Mouse (Mus musculus) lung, adult 2 months (tissue): ENCODE results near the gene Slc5a10. TPM values are rescaled to one million over a fixed set of nuclear protein-coding genes. Genes with fewer than 3 reads are reported as not detected.
A peak's percentile ranks its signal among the peaks of the same experiment; 100 is the strongest.

Experiments
- DNase-seq: peaks from one replicate; pipeline ENCODE4 v3.0.0; 2022
- H3K4me1 ChIP-seq: fragments of 200-500 bp; 2 replicates; pipeline ENCODE4 v1.6.1; 2011; ENCODE audit warnings: low read length; ENCODE audit not compliant: control insufficient read depth, insufficient read depth
- H3K4me3 ChIP-seq: fragments of 200-500 bp; replicated peaks from 2 replicates; pipeline ENCODE3; 2011; ENCODE audit warnings: low read depth, mild to moderate bottlenecking, control low read depth, low read length; ENCODE audit errors: extremely low read depth
- CTCF ChIP-seq: fragments of 200-500 bp; IDR thresholded peaks from 2 replicates; pipeline ENCODE4 v1.5.1; 2011; ENCODE audit warnings: mild to moderate bottlenecking, low read length, control low read depth; ENCODE audit not compliant: insufficient read depth
- POLR2A ChIP-seq: fragments of 200-500 bp; IDR thresholded peaks from 2 replicates; pipeline ENCODE4 v1.6.1; 2011; ENCODE audit warnings: low read depth, mild to moderate bottlenecking, control low read depth, low read length, borderline replicate concordance; ENCODE audit errors: extremely low read depth
- WGBS: fragments of 180-500 bp; shearing (Covaris S2); methylation state at CpG from one replicate; pipeline ENCODE4 v1.1.7; 2018; 5-methylcytosine and 5-hydroxymethylcytosine counted together
- polyA plus RNA-seq: library from polyadenylated mRNA; depleted of rRNA; stranded (reverse); fragments of >200 nt; gene quantifications from 2 replicates; pipeline ENCODE4 v1.2.3, GENCODE M21; 2012

Slc5a10 gene
- polyA plus RNA-seq, 1 experiment: not detected

DNA sequence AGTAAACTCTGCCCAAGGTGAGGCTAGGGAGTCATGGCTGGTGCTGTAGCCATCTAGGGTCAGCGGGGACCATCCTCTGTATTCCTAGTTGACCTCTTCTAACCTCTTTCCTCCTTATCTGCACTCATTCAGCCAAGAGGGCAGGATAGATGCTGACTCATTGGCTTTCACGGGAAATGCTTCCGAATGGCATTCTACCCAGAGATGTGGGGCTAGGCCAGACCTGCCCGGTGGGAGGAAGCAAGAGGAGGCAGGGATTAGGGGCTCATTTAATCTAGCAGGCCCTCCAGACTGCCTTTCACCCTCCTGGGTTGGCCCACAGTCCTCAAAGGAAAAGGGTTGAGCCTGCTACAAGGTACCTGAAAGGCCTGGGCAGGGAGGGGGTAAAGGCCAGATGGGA, 14.4 kb downstream of the Slc5a10 start:
- Histone ChIP-seq H3K4me3 (no peak overlapping the region), H3K4me1 (no peaks in the 10 kb centered on the region)
- DNase-seq: no peak
- TF ChIP-seq POLR2A (no peak), CTCF (no peak)
- WGBS: 57% methylated on average over 4 of the region's 4 CpGs

DNA sequence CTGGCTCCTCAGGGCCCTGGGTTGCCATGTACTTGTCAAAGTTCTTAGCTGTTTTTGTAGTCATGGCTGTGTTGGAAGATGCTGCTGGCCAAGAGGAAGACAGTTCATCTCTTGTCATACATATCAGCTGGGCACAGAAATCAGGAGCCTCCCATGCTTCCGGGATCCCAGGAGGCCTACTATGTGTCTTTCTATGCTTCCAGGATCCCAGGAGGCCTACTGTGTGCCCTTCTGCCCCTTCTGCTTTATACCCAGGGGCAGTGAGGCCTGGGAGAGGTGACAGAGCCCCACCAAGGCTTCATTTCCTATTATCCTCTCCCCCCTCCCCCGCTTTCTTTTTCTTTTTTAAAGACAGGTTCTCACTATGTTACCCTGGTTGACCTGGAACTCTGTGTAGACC, 15.0 kb downstream of the Slc5a10 start:
- Histone ChIP-seq H3K4me3 (no peak overlapping the region), H3K4me1 (no peaks in the 10 kb centered on the region)
- 87% methylated on average over 2 of the region's 2 CpGs for WGBS
- TF ChIP-seq POLR2A: no peak
- TF ChIP-seq CTCF: no peak
- DNase-seq: no peak

DNA sequence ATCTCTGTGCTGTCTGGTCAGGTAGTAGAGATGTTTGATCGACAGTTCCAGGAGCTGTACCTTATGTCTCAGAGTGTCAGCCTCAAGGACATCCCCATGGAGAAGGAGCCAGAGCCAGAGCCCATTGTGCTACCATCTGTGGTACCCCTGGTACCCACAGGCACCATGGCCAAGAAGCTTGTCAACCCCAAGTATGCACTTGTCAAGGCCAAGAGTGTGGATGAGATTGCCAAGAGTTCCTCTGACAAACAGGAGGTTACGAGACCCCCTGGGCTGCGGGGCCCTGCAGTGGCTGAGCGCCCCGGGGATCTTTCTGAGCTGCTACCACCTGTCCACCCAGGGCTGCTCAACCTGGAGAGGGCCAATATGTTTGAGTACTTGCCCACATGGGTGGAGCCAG, 18.1 kb downstream of the Slc5a10 start:
- no peak for DNase-seq
- WGBS: 94% methylated on average over 5 of the region's 5 CpGs
- TF ChIP-seq CTCF (no peak), POLR2A (no peak)
- Histone ChIP-seq H3K4me1 (no peaks in the 10 kb centered on the region), H3K4me3 (no peak overlapping the region)

DNA sequence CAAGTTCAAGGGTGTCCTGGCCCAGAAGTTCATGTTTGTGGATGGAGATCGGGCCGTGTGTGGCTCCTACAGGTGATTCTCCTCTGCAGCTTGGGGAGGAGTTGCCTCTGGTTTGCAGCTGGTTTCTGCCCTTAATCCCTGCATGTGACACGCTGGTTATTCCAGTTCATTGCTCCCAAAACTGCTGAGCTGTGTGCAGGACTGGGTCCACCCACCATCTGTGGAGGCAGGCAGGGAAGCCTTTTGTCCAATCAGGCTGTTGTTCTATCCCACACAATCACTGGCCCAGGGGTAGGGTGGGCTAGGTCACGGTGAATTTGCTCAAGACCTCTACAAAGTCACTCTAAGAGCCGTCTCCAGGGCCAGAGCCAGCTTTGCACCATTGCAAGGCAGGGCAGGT, 18.9 kb downstream of the Slc5a10 start:
- no peaks in the 10 kb centered on the region for H3K4me1 ChIP-seq
- no peak for TF ChIP-seq CTCF
- H3K4me3 ChIP-seq: no peak overlapping the region
- WGBS: 80% methylated on average over 5 of the region's 5 CpGs
- no peak for DNase-seq

DNA sequence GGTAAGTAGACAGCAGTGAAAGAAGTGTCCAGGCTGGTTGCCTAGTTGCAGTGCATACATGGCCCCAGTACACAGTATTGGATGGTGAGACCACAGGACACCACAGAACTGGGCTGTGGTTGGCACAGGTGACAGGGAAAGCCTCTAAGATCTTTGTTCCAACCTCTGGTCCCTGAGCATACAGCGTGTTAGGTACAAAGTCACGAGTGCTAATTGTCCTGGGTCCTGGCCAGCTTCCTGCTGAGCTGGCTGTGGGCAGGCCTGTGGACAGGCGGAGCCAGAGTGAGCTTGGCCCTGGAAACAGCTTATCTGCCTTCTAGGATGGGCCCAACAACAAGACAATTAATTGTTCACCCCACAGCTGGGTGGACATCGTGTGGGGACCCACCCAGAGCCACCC, 20.7 kb downstream of the Slc5a10 start:
- peak; percentile 24 for DNase-seq
- WGBS: 26% methylated on average over 4 of the region's 4 CpGs
- Histone ChIP-seq H3K4me3 (no peak overlapping the region), H3K4me1 (no peaks in the 10 kb centered on the region)
- TF ChIP-seq CTCF (no peak), POLR2A (no peak)

DNA sequence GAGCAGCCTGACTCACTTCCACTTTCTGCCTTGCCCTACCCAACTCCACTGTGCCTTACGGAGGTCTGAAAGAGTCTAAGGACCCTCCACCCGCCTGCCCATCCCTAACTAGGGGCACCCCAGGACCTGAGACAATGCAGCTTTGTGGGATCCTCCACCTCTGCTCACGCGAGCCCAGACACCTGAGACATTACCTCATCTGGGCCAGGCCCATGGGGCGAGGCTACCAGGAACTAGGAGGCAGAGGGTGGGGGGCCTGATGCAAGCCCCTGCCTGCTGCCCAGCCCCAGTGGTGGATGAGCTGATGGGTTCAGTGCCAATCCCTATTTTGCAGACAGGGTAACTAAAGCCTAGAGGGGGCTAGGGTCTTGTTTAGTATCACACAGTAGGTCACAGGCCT, 21.2 kb downstream of the Slc5a10 start:
- TF ChIP-seq POLR2A (no peak), CTCF (no peak)
- DNase-seq: no peak
- Histone ChIP-seq H3K4me1 (no peaks in the 10 kb centered on the region), H3K4me3 (no peak overlapping the region)
- WGBS: 85% methylated on average over 5 of the region's 5 CpGs

DNA sequence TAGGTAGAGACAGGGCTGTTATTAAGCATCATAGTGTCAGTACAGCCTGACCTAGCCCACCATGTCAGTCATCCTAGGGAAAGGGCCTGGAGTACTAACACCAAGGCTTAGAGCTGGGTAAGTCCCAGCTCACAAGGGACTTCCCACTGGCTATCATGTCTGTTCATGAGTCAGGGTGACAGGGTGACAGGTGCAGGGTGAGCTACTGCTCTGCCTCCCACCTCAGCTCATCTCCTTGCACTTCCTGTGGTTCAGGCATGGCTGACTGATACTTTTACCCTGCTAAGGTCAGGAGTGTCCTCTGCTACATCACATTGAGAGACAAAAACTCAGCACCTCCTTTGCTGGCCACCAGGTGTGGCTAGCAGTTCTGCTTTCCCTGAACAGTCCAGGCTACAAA, 21.8 kb downstream of the Slc5a10 start:
- DNase-seq: no peak
- TF ChIP-seq CTCF (no peak), POLR2A (no peak)
- Histone ChIP-seq H3K4me3 (no peak overlapping the region), H3K4me1 (no peaks in the 10 kb centered on the region)

DNA sequence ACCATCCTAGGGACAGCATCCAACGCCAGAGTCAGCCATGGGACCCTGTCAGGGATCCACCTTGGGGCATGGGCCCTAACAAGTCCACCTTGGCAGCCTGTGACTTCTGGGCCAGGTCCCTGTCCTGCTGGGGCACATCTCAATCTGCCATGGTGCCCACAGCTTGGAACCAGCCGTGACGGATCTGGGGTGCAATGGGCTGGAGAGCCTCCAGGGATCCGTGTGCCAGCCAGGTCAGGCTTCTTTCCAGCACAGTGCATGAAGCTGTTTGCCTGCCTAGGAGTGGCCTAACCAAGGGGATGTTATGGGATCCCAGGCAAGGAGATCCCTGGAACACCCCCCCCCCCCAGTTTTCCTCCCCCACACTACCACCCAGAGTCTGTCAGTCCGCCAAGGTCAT, 27.6 kb downstream of the Slc5a10 start:
- TF ChIP-seq POLR2A (no peak), CTCF (no peak)
- Histone ChIP-seq H3K4me3 (no peak overlapping the region), H3K4me1 (no peaks in the 10 kb centered on the region)
- 91% methylated on average over 5 of the region's 5 CpGs for WGBS
- DNase-seq: no peak

DNA sequence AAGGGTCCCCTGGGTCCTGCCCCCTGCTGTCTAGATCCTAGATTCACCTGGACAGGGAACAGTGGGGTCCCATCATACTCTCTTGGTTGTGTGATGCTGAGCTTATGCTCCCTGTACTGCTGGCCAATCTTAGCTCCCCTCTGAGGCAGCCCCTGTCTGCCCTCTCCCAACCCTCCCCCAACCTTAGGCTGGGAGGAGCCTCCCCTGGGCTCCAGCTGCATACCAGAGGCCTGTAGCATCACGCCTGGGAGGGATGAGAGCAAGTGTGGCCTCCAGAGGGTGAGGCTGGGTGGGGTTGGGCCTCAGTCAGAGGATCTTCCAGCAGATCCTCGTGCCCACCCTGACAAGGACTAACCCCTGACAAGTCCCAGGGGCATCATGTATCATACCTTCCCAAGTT, 33.0 kb downstream of the Slc5a10 start:
- H3K4me3 ChIP-seq: no peak overlapping the region
- WGBS: 70% methylated on average over 2 of the region's 2 CpGs
- DNase-seq: no peak
- H3K4me1 ChIP-seq: peaks cover 4% of the 10 kb centered on the region; the same call in 1 of the 2 replicates
- TF ChIP-seq POLR2A (no peak), CTCF (no peak)

DNA sequence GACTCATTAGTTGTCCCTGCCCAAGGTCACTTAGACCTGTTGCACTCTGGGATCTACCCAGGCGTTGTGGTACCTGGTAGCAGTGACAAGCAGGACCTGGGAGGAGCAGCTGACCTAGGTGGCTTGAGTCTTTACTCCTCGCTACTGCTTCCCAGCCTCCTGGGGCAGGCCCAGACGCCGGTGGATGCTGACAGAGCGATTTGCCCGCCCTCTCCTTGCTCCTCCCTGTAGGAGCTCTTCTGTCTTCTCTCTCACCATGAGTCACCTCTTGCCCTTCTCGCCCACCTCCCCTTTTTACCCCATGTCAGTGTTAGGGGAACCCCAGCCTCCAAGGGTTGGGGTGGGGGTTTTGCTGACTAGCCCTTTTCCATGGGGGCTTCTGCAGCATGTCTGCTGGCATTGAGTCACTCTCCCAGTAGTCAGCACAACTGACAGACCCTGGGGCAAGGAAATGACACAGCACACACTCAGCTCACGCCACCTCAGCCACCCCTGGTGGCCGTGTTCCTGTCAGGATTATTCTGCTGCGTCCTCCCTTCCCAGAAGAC, 33.6 kb downstream of the Slc5a10 start:
- DNase-seq: no peak

DNA sequence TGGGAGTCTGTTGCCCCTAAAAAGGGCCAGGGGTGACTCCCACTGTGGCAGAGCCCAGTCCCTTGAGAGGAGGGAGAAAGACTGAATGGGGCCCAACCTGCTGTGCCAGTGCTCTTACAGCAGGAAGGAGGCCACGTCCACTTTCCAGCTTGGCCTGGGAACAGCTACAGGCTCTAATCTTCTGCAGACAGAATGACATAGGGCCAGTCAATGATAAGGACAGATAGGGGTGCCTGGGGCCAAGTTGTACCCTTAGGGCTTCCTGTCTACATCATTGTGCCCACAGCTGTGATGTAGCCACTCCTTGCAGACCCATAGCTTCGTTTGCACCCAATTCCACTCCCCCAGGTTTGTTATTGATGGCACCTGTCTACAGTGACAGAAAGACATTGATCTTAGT, 34.5 kb downstream of the Slc5a10 start:
- no peak for DNase-seq
- no peak overlapping the region for H3K4me3 ChIP-seq
- peaks cover 4% of the 10 kb centered on the region; the same call in 1 of the 2 replicates for H3K4me1 ChIP-seq
- no peak for TF ChIP-seq POLR2A
- TF ChIP-seq CTCF: no peak
- 60% methylated on average over 2 of the region's 2 CpGs for WGBS

More for the DNA sequence above, 33.6 kb downstream of the Slc5a10 start:
- TF ChIP-seq POLR2A: no peak
- Histone ChIP-seq H3K4me1 (peaks cover 4% of the 10 kb centered on the region; the same call in 1 of the 2 replicates), H3K4me3 (no peak overlapping the region)
- WGBS: 69% methylated on average over 10 of the region's 10 CpGs

DNA sequence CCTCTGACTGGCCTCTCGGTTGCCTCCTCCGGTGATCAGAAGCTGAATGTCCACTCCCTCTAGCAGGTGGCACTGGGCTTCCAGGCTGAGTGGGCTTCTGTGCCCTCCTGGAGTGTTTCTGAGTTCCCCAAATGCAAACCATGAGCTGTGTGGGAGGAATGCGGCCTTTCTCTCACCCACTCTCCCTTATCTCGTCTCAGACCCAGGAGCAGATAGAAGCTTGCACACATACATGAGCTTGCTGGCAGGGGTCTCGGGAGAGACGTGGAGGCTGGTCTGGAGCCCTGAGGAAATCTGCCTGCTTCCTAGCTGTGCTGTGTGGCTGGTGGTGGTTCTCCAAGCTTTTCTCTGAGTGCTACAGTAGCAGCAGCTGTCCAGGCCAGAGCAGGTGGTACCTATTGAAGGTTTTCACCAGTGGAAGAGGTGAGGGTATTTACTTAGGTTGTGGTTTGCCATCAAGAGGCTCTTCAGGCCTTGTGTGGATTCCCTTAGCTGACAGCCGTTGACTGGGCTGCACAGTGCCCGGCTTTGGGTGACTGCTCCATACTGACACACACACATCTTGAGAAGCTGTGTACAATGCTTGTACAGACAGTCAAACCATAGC, 35.4 kb downstream of the Slc5a10 start:
- 71% methylated on average over 8 of the region's 8 CpGs for WGBS
- Histone ChIP-seq H3K4me1 (peaks cover 4% of the 10 kb centered on the region; the same call in 1 of the 2 replicates), H3K4me3 (no peak overlapping the region)
- DNase-seq: peak; percentile 21
- TF ChIP-seq POLR2A (no peak), CTCF (no peak)
